In the genomic region with DNA sequence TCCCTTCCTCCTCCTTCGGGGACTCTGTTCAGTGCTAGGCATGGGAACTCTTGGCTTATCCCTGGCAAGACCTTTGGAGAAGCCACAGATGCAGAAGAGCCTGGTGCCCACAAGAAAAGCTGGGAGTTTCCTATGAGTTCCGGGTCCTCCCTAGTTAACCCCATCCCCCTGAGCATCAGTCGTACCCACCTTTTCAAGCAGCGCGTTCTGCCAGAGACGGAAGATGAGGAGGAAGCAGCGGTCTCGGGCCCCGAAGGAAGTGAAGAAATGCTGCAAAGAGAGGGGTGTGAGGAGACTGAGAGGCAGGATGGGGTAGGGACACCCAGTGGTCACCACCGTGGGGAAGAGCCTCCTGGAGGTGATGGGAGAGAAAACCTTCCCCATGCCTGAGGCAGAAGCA, we compare ENCODE assay signal across 24 mouse cellular contexts. TPM values are rescaled to one million over a fixed set of nuclear protein-coding genes. Genes with fewer than 3 reads are reported as not detected.
DNase-seq lines count a peak whose midpoint lies in the region; ATAC-seq lines count a peak whose summit lies in the region.
"Had no signal": no experiment of that assay in that cellular context is flagged by ENCODE, and none has a peak within 500 bp of the region (broad histone marks: within the 10 kb centered on the region; RNA-seq: fewer than 3 reads in every experiment).

No protein-coding gene starts in this region.

- no peak overlapping the region for H3K4me3 ChIP-seq in heart, embryonic 13.5 days
- H3K4me3 ChIP-seq in heart, embryonic 10.5 days, result no peak overlapping the region
- H3K4me3 ChIP-seq: forebrain, embryonic 10.5 days; forebrain, embryonic 13.5 days had no signal

- peaks cover 32% of the 10 kb centered on the region for H3K4me1 ChIP-seq in heart, embryonic 13.5 days
- H3K4me1 ChIP-seq in heart, embryonic 10.5 days, result peaks cover 26% of the 10 kb centered on the region
- H3K4me1 ChIP-seq: forebrain, embryonic 10.5 days; forebrain, embryonic 13.5 days had no signal

- H3K27me3 ChIP-seq in heart, embryonic 13.5 days (replicated peaks), result no peaks in the 10 kb centered on the region
- no peaks in the 10 kb centered on the region for H3K27me3 ChIP-seq in heart, embryonic 10.5 days (ENCODE audit: insufficient read depth, poor library complexity, severe bottlenecking)
- H3K27me3 ChIP-seq: CH12.LX; forebrain, embryonic 13.5 days; Patski had no signal

- no peaks in the 10 kb centered on the region for H3K9me3 ChIP-seq in heart, embryonic 13.5 days
- no peaks in the 10 kb centered on the region for H3K9me3 ChIP-seq in heart, embryonic 10.5 days
- H3K9me3 ChIP-seq: forebrain, embryonic 10.5 days; forebrain, embryonic 13.5 days had no signal

- peaks cover 81% of the 10 kb centered on the region for H3K36me3 ChIP-seq in heart, embryonic 13.5 days
- H3K36me3 ChIP-seq in heart, embryonic 10.5 days, result peaks cover 87% of the 10 kb centered on the region

- peak overlapping the region; percentile 70 for H3K27ac ChIP-seq in heart, embryonic 13.5 days (replicated peaks)
- no peak overlapping the region for H3K27ac ChIP-seq in heart, embryonic 10.5 days
- H3K27ac ChIP-seq: forebrain, embryonic 10.5 days; forebrain, embryonic 13.5 days; hindbrain, embryonic 14.5 days; hindbrain, postnatal 0 days had no signal

- peak; percentile 11 for DNase-seq in cerebellum, adult 11-12 months
- no peak for DNase-seq in cerebellum, postnatal 25 days
- peak; percentile 91 for DNase-seq in heart, adult 11 months
- no peak for DNase-seq in heart, postnatal 25 days (ENCODE audit: low spot score)
- no peak for DNase-seq in heart, embryonic 10.5 days (ENCODE audit: low spot score)
- DNase-seq: adrenal gland, postnatal 10 days; adrenal gland, postnatal 36 days; B cell, adult 2 months; cerebellum, adult 8-10 months; gastrocnemius, postnatal 25 days; heart, postnatal 4 days; kidney, adult 18-20 months; kidney, adult 9 months had no signal

- intact Hi-C loops in heart, postnatal 25 days (cut with DNase I), result no loop called here

- ATAC-seq in heart, embryonic 13.5 days (ENCODE audit: extremely low read depth, insufficient number of reproducible peaks, low FRiP score, low TSS enrichment), result no peak
- ATAC-seq: forebrain, embryonic 13.5 days; forebrain, embryonic 16.5 days; inflammation-experienced regulatory T-cells, adult 6 months; intestine, embryonic 16.5 days; Patski had no signal

- H3K9ac ChIP-seq in heart, embryonic 13.5 days, result peak overlapping the region; percentile 50
- H3K9ac ChIP-seq: forebrain, embryonic 13.5 days; hindbrain, embryonic 14.5 days had no signal

- WGBS in heart, embryonic 13.5 days, result 82% methylated on average over 10 of the region's 10 CpGs
- WGBS in heart, embryonic 10.5 days, result 91% methylated on average over 10 of the region's 10 CpGs

- no peak overlapping the region for H3K4me2 ChIP-seq in heart, embryonic 13.5 days
- H3K4me2 ChIP-seq: forebrain, embryonic 13.5 days; hindbrain, embryonic 14.5 days had no signal

RNA-seq across cellular contexts. Expression of a gene that starts 14.1 kb away (rescaled TPM):
- 10 to 100 TPM; 21.2 to 21.8 TPM for total RNA-seq in heart, postnatal 25 days (2021)
- 2.5 and 3.1 TPM in 2 replicates for polyA plus RNA-seq in heart, embryonic 13.5 days (2015; fragmentation: Nextera tagmentation; extraction: Ambion mirVana)
- polyA plus RNA-seq in heart, embryonic 10.5 days (2016; fragmentation: Nextera tagmentation; extraction: Ambion mirVana), result 3.9 and 4.3 TPM in 2 replicates
- total RNA-seq: G1E had no signal
- polyA plus RNA-seq: G1E had no signal

RNA-seq across cellular contexts. Expression of a gene that starts 14.8 kb away (rescaled TPM):
- 10 to 100 TPM; 25.7 to 30.0 TPM for total RNA-seq in heart, postnatal 25 days (2021)
- polyA plus RNA-seq in heart, embryonic 13.5 days (2015; fragmentation: Nextera tagmentation; extraction: Ambion mirVana), result 50.3 and 51.8 TPM in 2 replicates
- polyA plus RNA-seq in heart, embryonic 10.5 days (2016; fragmentation: Nextera tagmentation; extraction: Ambion mirVana), result 58.1 and 70.9 TPM in 2 replicates

RNA-seq across cellular contexts. Expression of a gene that starts 25.9 kb away (rescaled TPM):
- 1 to 10 TPM; 2.1 to 3.4 TPM for total RNA-seq in heart, postnatal 25 days (2021)
- 2.4 and 3.6 TPM in 2 replicates for polyA plus RNA-seq in heart, embryonic 13.5 days (2015; fragmentation: Nextera tagmentation; extraction: Ambion mirVana)
- 3.6 and 15.0 TPM in 2 replicates for polyA plus RNA-seq in heart, embryonic 10.5 days (2016; fragmentation: Nextera tagmentation; extraction: Ambion mirVana)
- total RNA-seq: hindbrain, postnatal 0 days had no signal
- polyA plus RNA-seq: forebrain, embryonic 13.5 days; forebrain, embryonic 16.5 days; G1E had no signal

Comparison
In these comparisons a context has a peak if more than half of its experiments do, and no peak if none do; other contexts are left out.
1. DNase-seq: peak in cerebellum, adult 11-12 months (single experiment) and heart, adult 11 months (single experiment); none in cerebellum, postnatal 25 days (0 of 2), heart, postnatal 25 days (single experiment) and heart, embryonic 10.5 days (single experiment).